Mouse (Mus musculus): Measurements from ENCODE around the gene Ranbp10. TPM values are rescaled to one million over a fixed set of nuclear protein-coding genes. Genes with fewer than 3 reads are reported as not detected.

Gene Ranbp10
- polyA plus RNA-seq, 1 experiment from 2014 or later: 36.1 TPM

Other genes with a start within 250 kb of the Ranbp10 start
- 7.2 and 9.0 TPM in 2 replicates for gene Ripor1, start 222.1 kb downstream of the Ranbp10 start, polyA plus RNA-seq (2015; fragmentation: Nextera tagmentation; extraction: Ambion mirVana)
- 69.1 and 75.8 TPM in 2 replicates for gene Ctcf, start 190.8 kb downstream of the Ranbp10 start, polyA plus RNA-seq (2015; fragmentation: Nextera tagmentation; extraction: Ambion mirVana)
- gene Agrp, start 190.0 kb downstream of the Ranbp10 start, polyA plus RNA-seq (2015; fragmentation: Nextera tagmentation; extraction: Ambion mirVana): 0.15 and 0.41 TPM in 2 replicates
- 0.29 and 0.32 TPM in 2 replicates for gene Carmil2, start 141.1 kb downstream of the Ranbp10 start, polyA plus RNA-seq (2015; fragmentation: Nextera tagmentation; extraction: Ambion mirVana)
- 24.4 and 26.8 TPM in 2 replicates for gene Acd, start 126.2 kb downstream of the Ranbp10 start, polyA plus RNA-seq (2015; fragmentation: Nextera tagmentation; extraction: Ambion mirVana)
- 8.5 and 8.6 TPM in 2 replicates for gene Pard6a, start 126.2 kb downstream of the Ranbp10 start, polyA plus RNA-seq (2015; fragmentation: Nextera tagmentation; extraction: Ambion mirVana)
- gene 4933405L10Rik, start 119.7 kb downstream of the Ranbp10 start, polyA plus RNA-seq (2015; fragmentation: Nextera tagmentation; extraction: Ambion mirVana): not detected in 2 replicates
- gene Enkd1, start 119.1 kb downstream of the Ranbp10 start, polyA plus RNA-seq (2015; fragmentation: Nextera tagmentation; extraction: Ambion mirVana): 8.6 and 8.8 TPM in 2 replicates
- gene Gfod2, start 68.7 kb downstream of the Ranbp10 start, polyA plus RNA-seq (2015; fragmentation: Nextera tagmentation; extraction: Ambion mirVana): 2.6 and 3.1 TPM in 2 replicates
- 0.06 and 0.08 TPM in 2 replicates for gene Tsnaxip1, start 381 bp upstream of the Ranbp10 start, polyA plus RNA-seq (2015; fragmentation: Nextera tagmentation; extraction: Ambion mirVana)
- gene Cenpt, start 25.9 kb upstream of the Ranbp10 start, polyA plus RNA-seq (2015; fragmentation: Nextera tagmentation; extraction: Ambion mirVana): 21.5 and 22.3 TPM in 2 replicates
- 38.2 and 40.7 TPM in 2 replicates for gene Thap11, start 27.8 kb upstream of the Ranbp10 start, polyA plus RNA-seq (2015; fragmentation: Nextera tagmentation; extraction: Ambion mirVana)
- gene Nutf2, start 33.2 kb upstream of the Ranbp10 start, polyA plus RNA-seq (2015; fragmentation: Nextera tagmentation; extraction: Ambion mirVana): 152 and 192 TPM in 2 replicates
- gene Edc4, start 53.5 kb upstream of the Ranbp10 start, polyA plus RNA-seq (2015; fragmentation: Nextera tagmentation; extraction: Ambion mirVana): 17.3 and 18.5 TPM in 2 replicates
- gene Nrn1l, start 66.2 kb upstream of the Ranbp10 start, polyA plus RNA-seq (2015; fragmentation: Nextera tagmentation; extraction: Ambion mirVana): not detected in 2 replicates
- gene Pskh1, start 73.1 kb upstream of the Ranbp10 start, polyA plus RNA-seq (2015; fragmentation: Nextera tagmentation; extraction: Ambion mirVana): 9.6 and 10.0 TPM in 2 replicates
- 0.35 and 0.60 TPM in 2 replicates for gene Ctrl, start 106.5 kb upstream of the Ranbp10 start, polyA plus RNA-seq (2015; fragmentation: Nextera tagmentation; extraction: Ambion mirVana)
- 68.9 and 81.6 TPM in 2 replicates for gene Psmb10, start 111.1 kb upstream of the Ranbp10 start, polyA plus RNA-seq (2015; fragmentation: Nextera tagmentation; extraction: Ambion mirVana)
- gene Lcat, start 116.0 kb upstream of the Ranbp10 start, polyA plus RNA-seq (2015; fragmentation: Nextera tagmentation; extraction: Ambion mirVana): 31.2 and 33.1 TPM in 2 replicates
- gene Slc12a4, start 138.7 kb upstream of the Ranbp10 start, polyA plus RNA-seq (2015; fragmentation: Nextera tagmentation; extraction: Ambion mirVana): 12.6 and 13.1 TPM in 2 replicates
- gene Dpep3, start 152.1 kb upstream of the Ranbp10 start, polyA plus RNA-seq (2015; fragmentation: Nextera tagmentation; extraction: Ambion mirVana): not detected in 2 replicates
- 13.3 and 14.4 TPM in 2 replicates for gene Dus2, start 164.0 kb upstream of the Ranbp10 start, polyA plus RNA-seq (2015; fragmentation: Nextera tagmentation; extraction: Ambion mirVana)
- gene Dpep2nb, start 178.6 kb upstream of the Ranbp10 start, polyA plus RNA-seq (2015; fragmentation: Nextera tagmentation; extraction: Ambion mirVana): not detected in 2 replicates
- gene Ddx28, start 184.5 kb upstream of the Ranbp10 start, polyA plus RNA-seq (2015; fragmentation: Nextera tagmentation; extraction: Ambion mirVana): 12.9 and 13.2 TPM in 2 replicates
- 3.3 and 3.8 TPM in 2 replicates for gene Nfatc3, start 231.5 kb upstream of the Ranbp10 start, polyA plus RNA-seq (2015; fragmentation: Nextera tagmentation; extraction: Ambion mirVana)

Measured in liver, embryonic 13.5 days (tissue).